Mouse (Mus musculus) forebrain, embryonic 14.5 days (tissue): Measurements from ENCODE around the gene Gm15262. TPM values are rescaled to one million over a fixed set of nuclear protein-coding genes. Genes with fewer than 3 reads are reported as not detected.

ENCODE experiments used
- ATAC-seq: fragments of 200-750 bp; cut with Nextera tagmentation; 2 replicates; pipeline ENCODE4 v1.8.0; 2017; ENCODE audit warnings: mild to moderate bottlenecking, moderate library complexity
- DNase-seq: peaks from one replicate; pipeline ENCODE4 v3.0.0-alpha.2; 2015; ENCODE audit warnings: low spot score
- H3K27ac ChIP-seq: fragments of 300-500 bp; sonication (generic); 2 replicates; pipeline ENCODE4 v1.5.1; 2014; ENCODE audit warnings: low read depth, mild to moderate bottlenecking, control low read depth, low read length, moderate library complexity
- H3K27me3 ChIP-seq: fragments of 300-500 bp; sonication (generic); replicated peaks from 2 replicates; pipeline ENCODE4 v1.6.1; 2014; ENCODE audit warnings: low read length, control low read depth, mixed read lengths; ENCODE audit not compliant: control insufficient read depth, insufficient read depth
- H3K36me3 ChIP-seq: fragments of 300-500 bp; sonication (generic); 2 replicates; pipeline ENCODE4 v1.6.1; 2014; ENCODE audit warnings: low read length, control low read depth; ENCODE audit not compliant: control insufficient read depth, insufficient read depth
- H3K4me1 ChIP-seq: fragments of 300-500 bp; sonication (generic); 2 replicates; pipeline ENCODE4 v1.6.1; 2014; ENCODE audit warnings: antibody characterized with exemption, low read length, control low read depth; ENCODE audit not compliant: control insufficient read depth, insufficient read depth
- H3K4me2 ChIP-seq: fragments of 300-500 bp; sonication (generic); 2 replicates; pipeline ENCODE4 v1.6.1; 2014; ENCODE audit warnings: mild to moderate bottlenecking, control low read depth, low read length
- H3K4me3 ChIP-seq: fragments of 300-500 bp; sonication (generic); 2 replicates; pipeline ENCODE4 v1.5.1; 2014; ENCODE audit warnings: low read depth, low read length, control low read depth
- H3K9ac ChIP-seq: fragments of 300-500 bp; sonication (generic); 2 replicates; pipeline ENCODE4 v1.6.1; 2014; ENCODE audit warnings: mild to moderate bottlenecking, low read length, control low read depth, moderate library complexity
- H3K9me3 ChIP-seq: fragments of 300-500 bp; sonication (generic); replicated peaks from 2 replicates; pipeline ENCODE4 v1.6.1; 2016; ENCODE audit warnings: low read length, control low read depth, mixed read lengths; ENCODE audit not compliant: control insufficient read depth
- WGBS: fragments of 180-500 bp; shearing (Covaris S2); extraction: QIAGEN DNeasy Blood & Tissue Kit; methylation state at CpG from one replicate; pipeline ENCODE4 v1.1.7; 2014; 5-methylcytosine and 5-hydroxymethylcytosine counted together
- polyA plus RNA-seq: library from polyadenylated mRNA; unstranded; fragments of >200 nt; fragmentation: Nextera tagmentation; extraction: Ambion mirVana; gene quantifications from 2 replicates; pipeline ENCODE4 v1.2.1, GENCODE M21; 2014

Gene Gm15262
- polyA plus RNA-seq, 1 experiment from 2014 or later = not detected

DNA sequence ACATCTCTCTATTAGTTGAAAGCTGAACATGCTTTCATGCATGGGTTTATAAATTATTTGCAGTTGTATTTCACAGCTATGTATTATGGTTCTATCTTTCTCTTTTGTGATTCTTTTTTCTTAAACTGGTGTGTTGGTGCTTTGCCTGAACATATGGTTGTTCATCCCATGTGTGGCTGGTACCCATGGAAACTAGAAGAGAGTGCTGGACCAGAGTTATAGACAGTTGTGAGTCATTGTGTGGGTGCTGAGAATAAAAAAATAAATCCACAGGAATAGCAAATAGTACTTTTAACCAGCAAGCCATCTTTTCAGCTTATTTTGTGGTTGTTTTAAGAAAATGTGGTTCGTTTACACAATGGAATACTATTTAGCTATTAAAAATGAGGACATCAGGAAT, 123.9 kb downstream of the Gm15262 start:
- 65% methylated on average over 1 of the region's 1 CpGs for WGBS
- no peaks in the 10 kb centered on the region for H3K27me3 ChIP-seq
- DNase-seq = no peak
- no peaks in the 10 kb centered on the region for H3K9me3 ChIP-seq
- H3K4me2 ChIP-seq = no peak overlapping the region
- no peaks in the 10 kb centered on the region for H3K4me1 ChIP-seq
- H3K9ac ChIP-seq = no peak overlapping the region
- H3K4me3 ChIP-seq = no peak overlapping the region
- no peak overlapping the region for H3K27ac ChIP-seq
- ATAC-seq = no peak
- H3K36me3 ChIP-seq = no peaks in the 10 kb centered on the region

Other genes starting within 250 kb of the Gm15262 start
- 3.0 and 3.2 TPM in 2 replicates for gene Scml2, start 170.3 kb upstream of the Gm15262 start, polyA plus RNA-seq